Mouse (Mus musculus) forebrain, postnatal 0 days (tissue): ENCODE measurements at regions not wholly inside any gene's neighbourhood (a gene's known extent, or its start where the extent isn't known, plus 50 kb on each side); places are given as distances from the start of the nearest gene placed in this dataset.
A peak's percentile ranks its signal among the peaks of the same experiment; 100 is the strongest.

ENCODE experiments used
- ATAC-seq: fragments of 200-750 bp; cut with Nextera tagmentation; 2 replicates; pipeline ENCODE4 v1.8.0; 2017; ENCODE audit warnings: mild to moderate bottlenecking, moderate library complexity
- DNase-seq: peaks from one replicate; pipeline ENCODE4 v3.0.0-alpha.2; 2015
- H3K27ac ChIP-seq: fragments of 300-500 bp; sonication (generic); 2 replicates; pipeline ENCODE4 v1.5.1; 2014; ENCODE audit warnings: low read depth, mild to moderate bottlenecking, antibody characterized with exemption, low read length, moderate library complexity, mixed read lengths
- H3K27me3 ChIP-seq: fragments of 300-500 bp; sonication (generic); 2 replicates; pipeline ENCODE4 v1.6.1; 2014; ENCODE audit warnings: mild to moderate bottlenecking, low read length, mixed read lengths; ENCODE audit not compliant: insufficient read depth
- H3K36me3 ChIP-seq: fragments of 300-500 bp; sonication (generic); 2 replicates; pipeline ENCODE4 v1.6.1; 2014; ENCODE audit warnings: mild to moderate bottlenecking, moderate library complexity; ENCODE audit not compliant: insufficient read depth
- H3K4me1 ChIP-seq: fragments of 300-500 bp; sonication (generic); 2 replicates; pipeline ENCODE4 v1.6.1; 2014; ENCODE audit warnings: antibody characterized with exemption; ENCODE audit not compliant: insufficient read depth
- H3K4me2 ChIP-seq: fragments of 300-500 bp; sonication (generic); 2 replicates; pipeline ENCODE4 v1.6.1; 2014; ENCODE audit warnings: low read depth, mild to moderate bottlenecking, moderate library complexity
- H3K4me3 ChIP-seq: fragments of 300-500 bp; sonication (generic); 2 replicates; pipeline ENCODE4 v1.5.1; 2014; ENCODE audit warnings: low read depth, low read length, mixed read lengths
- H3K9ac ChIP-seq: fragments of 300-500 bp; sonication (generic); 2 replicates; pipeline ENCODE4 v1.6.1; 2014; ENCODE audit warnings: mild to moderate bottlenecking
- H3K9me3 ChIP-seq: fragments of 300-500 bp; sonication (generic); 2 replicates; pipeline ENCODE4 v1.6.1; 2016; ENCODE audit warnings: low read length
- CTCF ChIP-seq: sonication (generic); IDR thresholded peaks from 2 replicates; pipeline ENCODE4 v1.5.1; 2016; ENCODE audit warnings: antibody characterized with exemption, control low read depth, low read depth
- WGBS: fragments of 180-500 bp; shearing (Covaris S2); extraction: QIAGEN DNeasy Blood & Tissue Kit; methylation state at CpG from one replicate; pipeline ENCODE4 v1.1.7; 2014; 5-methylcytosine and 5-hydroxymethylcytosine counted together

- Histone ChIP-seq H3K4me1 (no peaks in the 10 kb centered on the region), H3K36me3 (no peaks in the 10 kb centered on the region), H3K27ac (no peak overlapping the region), H3K9ac (no peak overlapping the region), H3K4me2 (no peak overlapping the region), H3K9me3 (no peaks in the 10 kb centered on the region), H3K27me3 (no peaks in the 10 kb centered on the region), H3K4me3 (no peak overlapping the region)
- ATAC-seq (no peak), DNase-seq (peak; percentile 49)
- 40% methylated on average over 4 of the region's 4 CpGs for WGBS
- TF ChIP-seq CTCF = no peak
Measured at GRCm38 (mm10) chr19:48117646-48118045, 88.2 kb upstream of the Sorcs3 start.

- Histone ChIP-seq H3K36me3 (no peaks in the 10 kb centered on the region), H3K9ac (no peak overlapping the region), H3K4me3 (no peak overlapping the region), H3K4me1 (no peaks in the 10 kb centered on the region), H3K27me3 (no peaks in the 10 kb centered on the region), H3K27ac (no peak overlapping the region), H3K9me3 (no peaks in the 10 kb centered on the region), H3K4me2 (no peak overlapping the region)
- TF ChIP-seq CTCF = no peak
- WGBS = 96% methylated on average over 11 of the region's 11 CpGs
- ATAC-seq (no peak), DNase-seq (no peak)
Measured at GRCm38 (mm10) chr19:48122281-48122680, 83.5 kb upstream of the Sorcs3 start.

GRCm38 (mm10) chr19:48123777-48124176, 82.0 kb upstream of the Sorcs3 start:
- H3K27me3 ChIP-seq = no peaks in the 10 kb centered on the region
- TF ChIP-seq CTCF = no peak
- no peak overlapping the region for H3K4me3 ChIP-seq
- H3K36me3 ChIP-seq = no peaks in the 10 kb centered on the region
- H3K27ac ChIP-seq = peak overlapping the region; percentile 62
- H3K4me2 ChIP-seq = no peak overlapping the region
- H3K9me3 ChIP-seq = no peaks in the 10 kb centered on the region
- WGBS = 53% methylated on average over 4 of the region's 4 CpGs
- no peaks in the 10 kb centered on the region for H3K4me1 ChIP-seq
- DNase-seq = no peak
- peak; percentile 29; the same call in 1 of the 2 replicates for ATAC-seq
- H3K9ac ChIP-seq = no peak overlapping the region

- ATAC-seq (no peak), DNase-seq (no peak)
- no peak overlapping the region for H3K27ac ChIP-seq
- no peak for TF ChIP-seq CTCF
- 81% methylated on average over 6 of the region's 6 CpGs for WGBS
- H3K4me2 ChIP-seq = no peak overlapping the region
- no peaks in the 10 kb centered on the region for H3K27me3 ChIP-seq
- no peaks in the 10 kb centered on the region for H3K9me3 ChIP-seq
- no peaks in the 10 kb centered on the region for H3K36me3 ChIP-seq
- no peak overlapping the region for H3K4me3 ChIP-seq
- H3K9ac ChIP-seq = no peak overlapping the region
- H3K4me1 ChIP-seq = no peaks in the 10 kb centered on the region
Measured at GRCm38 (mm10) chr19:48125731-48126130, 80.1 kb upstream of the Sorcs3 start.

- no peak overlapping the region for H3K4me2 ChIP-seq
- ATAC-seq (no peak), DNase-seq (no peak)
- no peak for TF ChIP-seq CTCF
- no peaks in the 10 kb centered on the region for H3K36me3 ChIP-seq
- 47% methylated on average over 12 of the region's 12 CpGs for WGBS
- H3K9me3 ChIP-seq = no peaks in the 10 kb centered on the region
- H3K27me3 ChIP-seq = no peaks in the 10 kb centered on the region
- H3K9ac ChIP-seq = no peak overlapping the region
- H3K27ac ChIP-seq = no peak overlapping the region
- no peaks in the 10 kb centered on the region for H3K4me1 ChIP-seq
- H3K4me3 ChIP-seq = no peak overlapping the region
Measured at GRCm38 (mm10) chr19:48128089-48128488, 77.7 kb upstream of the Sorcs3 start.

GRCm38 (mm10) chr19:48136231-48136630, 69.6 kb upstream of the Sorcs3 start:
- no peaks in the 10 kb centered on the region for H3K27me3 ChIP-seq
- no peaks in the 10 kb centered on the region for H3K9me3 ChIP-seq
- no peak for TF ChIP-seq CTCF
- no peak overlapping the region for H3K9ac ChIP-seq
- H3K4me1 ChIP-seq = no peaks in the 10 kb centered on the region
- H3K36me3 ChIP-seq = no peaks in the 10 kb centered on the region
- no peak for DNase-seq
- WGBS = 90% methylated on average over 8 of the region's 8 CpGs
- H3K4me2 ChIP-seq = no peak overlapping the region
- H3K27ac ChIP-seq = no peak overlapping the region
- ATAC-seq = no peak
- H3K4me3 ChIP-seq = no peak overlapping the region

GRCm38 (mm10) chr19:48144129-48144528, 61.7 kb upstream of the Sorcs3 start:
- 3% methylated on average over 1 of the region's 1 CpGs for WGBS
- peak; percentile 85 for DNase-seq
- peak; percentile 79 for TF ChIP-seq CTCF
- Histone ChIP-seq H3K36me3 (no peaks in the 10 kb centered on the region), H3K4me1 (no peaks in the 10 kb centered on the region), H3K4me2 (no peak overlapping the region), H3K27me3 (no peaks in the 10 kb centered on the region), H3K27ac (no peak overlapping the region), H3K4me3 (no peak overlapping the region), H3K9me3 (no peaks in the 10 kb centered on the region), H3K9ac (no peak overlapping the region)
- ATAC-seq = peak; percentile 69; the same call in 1 of the 2 replicates
